Mouse (Mus musculus) kidney, embryonic 14.5 days (tissue): ENCODE measurements around the gene She. TPM values are rescaled to one million over a fixed set of nuclear protein-coding genes. Genes with fewer than 3 reads are reported as not detected.
A peak's percentile ranks its signal among the peaks of the same experiment; 100 is the strongest.

Experiments
- ATAC-seq: fragments of 200-750 bp; cut with Nextera tagmentation; 2 replicates; pipeline ENCODE4 v1.8.0; 2017; ENCODE audit warnings: moderate number of reproducible peaks, mild to moderate bottlenecking, moderate TSS enrichment, moderate library complexity; ENCODE audit not compliant: low FRiP score, low TSS enrichment
- H3K27ac ChIP-seq: fragments of 300-500 bp; sonication (generic); 2 replicates; pipeline ENCODE4 v1.5.1; 2014; ENCODE audit warnings: low read depth, mild to moderate bottlenecking, low read length, moderate library complexity, mixed read lengths
- H3K27me3 ChIP-seq: fragments of 300-500 bp; sonication (generic); 2 replicates; pipeline ENCODE4 v1.6.1; 2014; ENCODE audit warnings: mild to moderate bottlenecking, low read length; ENCODE audit not compliant: control insufficient read depth, insufficient read depth
- H3K36me3 ChIP-seq: fragments of 300-500 bp; sonication (generic); 2 replicates; pipeline ENCODE4 v1.6.1; 2014; ENCODE audit warnings: low read length, mixed read lengths; ENCODE audit not compliant: control insufficient read depth, insufficient read depth
- H3K4me1 ChIP-seq: fragments of 300-500 bp; sonication (generic); 2 replicates; pipeline ENCODE4 v1.6.1; 2014; ENCODE audit warnings: low read length, mixed read lengths; ENCODE audit not compliant: control insufficient read depth, insufficient read depth
- H3K4me2 ChIP-seq: fragments of 300-500 bp; sonication (generic); replicated peaks from 2 replicates; pipeline ENCODE4 v1.6.1; 2014; ENCODE audit warnings: low read depth, mild to moderate bottlenecking, low read length
- H3K4me3 ChIP-seq: fragments of 300-500 bp; sonication (generic); 2 replicates; pipeline ENCODE4 v1.5.1; 2014; ENCODE audit warnings: mild to moderate bottlenecking, low read length
- H3K9ac ChIP-seq: fragments of 300-500 bp; sonication (generic); 2 replicates; pipeline ENCODE4 v1.6.1; 2014; ENCODE audit warnings: low read depth, mild to moderate bottlenecking, low read length, moderate library complexity
- H3K9me3 ChIP-seq: fragments of 300-500 bp; sonication (generic); 2 replicates; pipeline ENCODE4 v1.6.1; 2016; ENCODE audit warnings: low read length; ENCODE audit not compliant: control insufficient read depth
- WGBS: fragments of 180-500 bp; shearing (Covaris S2); extraction: QIAGEN DNeasy Blood & Tissue Kit; methylation state at CpG from one replicate; pipeline ENCODE4 v1.1.7; 2014; 5-methylcytosine and 5-hydroxymethylcytosine counted together
- polyA plus RNA-seq: library from polyadenylated mRNA; unstranded; fragments of >200 nt; fragmentation: Nextera tagmentation; extraction: Ambion mirVana; gene quantifications from 2 replicates; pipeline ENCODE4 v1.2.1, GENCODE M21; 2014

Gene She
- polyA plus RNA-seq, 1 experiment from 2014 or later, result 8.2 TPM

DNA sequence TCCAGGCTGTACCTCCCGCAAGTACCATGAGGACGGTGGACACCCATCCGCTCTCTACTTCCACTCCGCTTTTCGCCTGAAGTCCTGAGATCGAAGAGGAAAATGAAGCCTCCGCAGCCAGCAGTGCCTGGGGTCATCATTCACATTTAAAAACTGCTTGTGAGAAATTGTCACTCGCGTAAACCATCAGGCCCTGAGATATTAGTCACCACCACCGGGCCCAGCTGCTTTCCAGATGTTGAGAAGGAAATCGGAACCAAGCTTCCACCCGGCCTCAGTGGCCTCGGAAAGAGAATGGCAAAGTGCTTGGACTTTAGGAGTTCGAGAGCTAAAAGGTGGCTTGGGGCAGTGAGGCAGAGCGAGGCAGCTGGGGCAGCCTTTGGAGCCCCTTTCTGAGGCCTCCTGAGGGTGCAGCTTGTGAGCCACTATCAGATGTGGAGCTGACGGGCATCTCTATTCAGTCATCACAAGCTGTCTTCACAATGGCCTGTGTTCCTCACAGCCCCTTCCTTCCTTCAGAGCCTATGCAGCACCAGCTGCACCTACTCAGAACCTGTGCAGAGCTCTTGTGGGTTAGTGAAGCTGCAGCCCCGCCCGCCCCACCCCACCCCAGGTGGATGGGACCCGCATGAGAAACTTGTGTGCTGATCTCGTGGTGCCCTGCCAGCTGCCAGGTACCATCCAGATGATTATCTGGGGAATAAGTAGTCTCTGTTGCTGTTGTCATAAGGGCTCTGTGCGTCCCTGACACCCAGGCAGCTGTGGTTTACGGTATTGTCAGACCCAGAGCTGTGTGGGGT lies 39.5 kb downstream of the She start:
- no peaks in the 10 kb centered on the region; the same call in 1 of the 2 replicates for H3K9me3 ChIP-seq
- 67% methylated on average over 22 of the region's 22 CpGs for WGBS
- H3K4me2 ChIP-seq, result no peak overlapping the region
- peaks cover 10% of the 10 kb centered on the region; the same call in 1 of the 2 replicates for H3K4me1 ChIP-seq
- no peaks in the 10 kb centered on the region for H3K27me3 ChIP-seq
- no peaks in the 10 kb centered on the region for H3K36me3 ChIP-seq
- ATAC-seq, result no peak
- no peak overlapping the region for H3K9ac ChIP-seq
- no peak overlapping the region for H3K27ac ChIP-seq
- H3K4me3 ChIP-seq, result no peak overlapping the region

DNA sequence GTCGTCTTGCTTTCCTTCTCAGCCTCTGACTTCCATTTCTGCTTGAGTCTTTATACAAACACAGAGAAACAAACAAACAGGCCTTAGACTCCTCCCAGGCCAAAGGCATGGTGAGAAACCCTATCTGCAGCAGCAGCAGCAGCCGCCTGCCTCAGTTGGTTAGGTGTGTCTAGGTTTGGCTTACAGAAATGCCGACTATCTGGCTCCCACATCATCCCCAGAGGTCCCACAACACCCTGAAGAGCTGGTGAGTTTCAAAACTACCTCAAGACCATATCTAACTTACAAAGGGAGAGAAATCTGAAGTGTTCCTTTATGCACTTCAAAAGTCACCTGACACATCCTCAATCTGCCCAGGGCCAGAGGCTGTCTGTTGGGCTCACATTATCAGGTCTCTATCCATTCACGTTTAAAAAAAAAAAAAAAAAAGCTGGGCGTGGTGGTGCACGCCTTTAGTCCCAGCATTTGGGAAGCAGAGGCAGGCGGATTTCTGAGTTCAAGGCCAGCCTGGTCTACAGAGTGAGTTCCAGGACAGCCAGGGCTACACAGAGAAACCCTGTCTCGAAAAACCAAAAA lies 40.3 kb downstream of the She start:
- H3K36me3 ChIP-seq, result no peaks in the 10 kb centered on the region
- no peak for ATAC-seq
- H3K9ac ChIP-seq, result no peak overlapping the region
- no peak overlapping the region for H3K27ac ChIP-seq
- H3K9me3 ChIP-seq, result no peaks in the 10 kb centered on the region; the same call in 1 of the 2 replicates
- peaks cover 10% of the 10 kb centered on the region; the same call in 1 of the 2 replicates for H3K4me1 ChIP-seq
- WGBS, result 76% methylated on average over 8 of the region's 8 CpGs
- no peak overlapping the region for H3K4me2 ChIP-seq
- no peak overlapping the region for H3K4me3 ChIP-seq
- no peaks in the 10 kb centered on the region for H3K27me3 ChIP-seq

DNA sequence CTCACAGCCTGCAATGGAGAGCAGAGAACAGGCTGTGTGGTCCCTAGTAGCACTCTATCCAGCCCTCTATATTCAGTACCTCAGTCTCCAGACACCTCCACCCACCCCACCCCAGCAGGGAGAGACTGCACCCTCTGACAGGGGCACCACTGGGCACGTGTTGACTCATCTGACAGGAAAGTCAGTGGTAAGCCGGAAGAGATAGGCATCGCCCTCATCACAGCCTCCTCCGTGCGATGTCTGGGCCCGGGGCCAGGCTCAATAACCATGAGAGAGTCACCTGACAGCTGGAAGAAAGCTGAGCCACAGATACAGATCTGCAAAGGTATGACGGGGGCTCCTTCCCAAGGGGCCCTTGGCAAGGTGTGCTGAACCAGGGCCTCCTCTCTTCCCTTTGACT lies 41.0 kb downstream of the She start:
- 64% methylated on average over 7 of the region's 7 CpGs for WGBS

DNA sequence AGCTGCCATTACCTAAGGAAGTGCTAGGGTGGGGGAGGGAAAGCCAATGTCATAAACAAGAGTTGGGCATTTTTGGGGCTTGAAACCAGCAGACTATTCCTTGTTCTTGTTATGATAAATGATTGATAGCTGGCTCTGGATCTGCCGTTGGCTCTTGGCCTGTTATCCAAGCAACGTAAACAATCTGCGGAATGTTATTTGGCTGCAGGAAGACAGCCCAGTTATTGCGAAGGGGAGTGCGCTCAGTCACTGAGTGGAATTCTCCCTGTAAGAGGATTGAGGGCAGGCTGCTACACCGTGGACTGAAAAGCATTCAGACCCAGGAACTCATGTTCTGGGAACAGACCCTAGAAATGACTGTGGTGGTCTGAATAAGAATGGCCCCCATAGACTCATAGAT lies 41.5 kb downstream of the She start:
- WGBS, result 70% methylated on average over 6 of the region's 6 CpGs
- H3K27ac ChIP-seq, result no peak overlapping the region
- peaks cover 10% of the 10 kb centered on the region; the same call in 1 of the 2 replicates for H3K4me1 ChIP-seq
- ATAC-seq, result no peak
- H3K9me3 ChIP-seq, result no peaks in the 10 kb centered on the region; the same call in 1 of the 2 replicates
- H3K36me3 ChIP-seq, result no peaks in the 10 kb centered on the region
- H3K27me3 ChIP-seq, result no peaks in the 10 kb centered on the region
- no peak overlapping the region for H3K4me2 ChIP-seq
- H3K9ac ChIP-seq, result no peak overlapping the region
- no peak overlapping the region for H3K4me3 ChIP-seq

More for the DNA sequence above, 41.0 kb downstream of the She start:
- H3K27ac ChIP-seq, result no peak overlapping the region
- H3K4me2 ChIP-seq, result no peak overlapping the region
- no peaks in the 10 kb centered on the region for H3K36me3 ChIP-seq
- H3K4me1 ChIP-seq, result peaks cover 10% of the 10 kb centered on the region; the same call in 1 of the 2 replicates
- peak; percentile 24; the same call in 1 of the 2 replicates for ATAC-seq
- no peak overlapping the region for H3K9ac ChIP-seq
- no peak overlapping the region for H3K4me3 ChIP-seq
- no peaks in the 10 kb centered on the region for H3K27me3 ChIP-seq
- no peaks in the 10 kb centered on the region; the same call in 1 of the 2 replicates for H3K9me3 ChIP-seq

DNA sequence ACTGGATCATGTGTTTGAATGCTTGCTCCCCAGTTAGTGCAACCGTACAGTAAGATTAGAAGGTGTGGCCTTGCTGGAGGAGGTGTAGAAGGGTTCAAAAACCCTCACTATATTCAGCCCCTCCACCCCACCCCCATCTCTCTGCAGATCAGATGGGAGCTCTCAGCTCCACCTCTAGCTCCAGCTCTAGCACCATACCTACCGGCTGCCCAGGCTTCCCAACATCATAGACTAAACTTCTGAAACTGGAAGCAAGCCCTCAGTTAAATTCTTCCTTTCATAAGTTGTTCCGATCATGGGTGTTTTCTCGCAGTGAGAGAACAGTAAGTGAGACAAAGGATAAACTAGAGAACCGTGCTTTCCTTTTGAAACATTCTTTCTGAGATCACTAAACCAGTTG lies 42.9 kb downstream of the She start:
- ATAC-seq, result no peak
- no peak overlapping the region for H3K4me2 ChIP-seq
- no peaks in the 10 kb centered on the region; the same call in 1 of the 2 replicates for H3K9me3 ChIP-seq
- H3K27me3 ChIP-seq, result no peaks in the 10 kb centered on the region
- H3K27ac ChIP-seq, result no peak overlapping the region
- no peaks in the 10 kb centered on the region for H3K36me3 ChIP-seq
- WGBS, result 91% methylated on average over 5 of the region's 5 CpGs
- no peak overlapping the region for H3K9ac ChIP-seq
- no peak overlapping the region for H3K4me3 ChIP-seq
- H3K4me1 ChIP-seq, result 0 out of 2 replicates have a peak, but pooled peaks cover 3% of the 10 kb centered on the region

DNA sequence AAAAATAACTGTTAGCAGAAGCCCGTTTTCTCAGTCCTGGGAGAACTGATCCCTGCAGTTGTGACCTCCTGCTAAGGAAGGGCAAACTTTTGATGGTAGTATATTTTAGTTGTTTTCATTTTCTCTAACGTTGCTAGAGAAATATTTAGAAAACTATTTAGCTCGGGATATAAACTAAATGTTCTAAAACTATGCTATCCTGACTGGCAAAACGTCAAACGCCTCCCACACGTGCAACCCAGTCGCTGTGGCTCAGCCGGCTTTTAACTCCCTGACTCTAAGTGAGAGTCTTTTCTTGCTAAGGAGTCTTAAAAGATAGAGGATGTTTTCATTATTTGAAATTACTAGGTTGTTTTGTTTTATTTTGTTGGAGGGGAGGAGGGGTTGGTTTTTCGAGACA lies 43.9 kb downstream of the She start:
- Histone ChIP-seq H3K4me2 (no peak overlapping the region), H3K9ac (no peak overlapping the region), H3K27ac (no peak overlapping the region), H3K36me3 (no peaks in the 10 kb centered on the region), H3K4me3 (no peak overlapping the region), H3K4me1 (0 out of 2 replicates have a peak, but pooled peaks cover 3% of the 10 kb centered on the region), H3K9me3 (no peaks in the 10 kb centered on the region; the same call in 1 of the 2 replicates), H3K27me3 (no peaks in the 10 kb centered on the region)
- no peak for ATAC-seq
- 53% methylated on average over 9 of the region's 9 CpGs for WGBS

DNA sequence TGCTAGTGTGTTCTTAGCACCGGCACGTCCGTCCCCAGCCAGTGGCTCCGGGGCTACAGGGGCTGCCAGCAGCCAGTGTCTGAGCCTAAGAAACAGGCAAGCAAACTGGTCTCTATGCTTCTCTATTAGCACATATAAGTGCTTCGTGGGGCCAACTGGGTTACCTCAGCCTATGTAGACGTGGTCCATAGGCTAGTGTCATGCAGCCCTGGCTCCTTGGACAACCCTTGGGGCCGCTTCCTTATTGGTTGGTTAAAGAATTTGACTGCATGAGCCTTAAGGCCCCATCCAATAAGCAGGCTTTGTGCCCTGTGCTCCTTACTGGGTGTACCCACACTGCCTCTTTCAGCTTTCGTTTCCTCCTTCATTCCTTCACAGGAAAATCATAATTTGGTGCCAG lies 44.6 kb downstream of the She start:
- H3K9me3 ChIP-seq, result no peaks in the 10 kb centered on the region; the same call in 1 of the 2 replicates
- H3K27me3 ChIP-seq, result no peaks in the 10 kb centered on the region
- H3K4me3 ChIP-seq, result no peak overlapping the region
- no peak overlapping the region for H3K4me2 ChIP-seq
- H3K27ac ChIP-seq, result no peak overlapping the region
- 0 out of 2 replicates have a peak, but pooled peaks cover 3% of the 10 kb centered on the region for H3K4me1 ChIP-seq
- H3K9ac ChIP-seq, result no peak overlapping the region
- ATAC-seq, result no peak
- WGBS, result 79% methylated on average over 8 of the region's 8 CpGs
- no peaks in the 10 kb centered on the region for H3K36me3 ChIP-seq

DNA sequence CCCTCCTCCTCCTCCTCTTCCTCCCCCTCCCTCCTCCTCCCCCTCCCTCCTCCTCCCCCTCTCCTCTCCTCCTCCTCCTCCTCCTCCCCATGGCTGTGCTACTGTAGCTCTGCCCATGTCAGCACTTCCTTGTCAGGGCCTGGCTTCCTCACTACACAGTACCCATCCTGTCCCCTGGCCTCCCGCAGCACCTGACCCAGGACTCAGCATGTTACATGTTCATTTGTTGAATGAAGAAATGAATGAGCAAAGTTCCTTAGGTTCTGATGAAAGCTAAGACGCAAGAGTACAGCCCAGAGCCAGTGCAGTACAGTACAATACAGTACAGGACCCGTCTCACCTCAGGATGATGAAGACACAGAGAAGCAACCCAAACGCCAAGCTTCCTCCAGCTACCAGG lies 45.3 kb downstream of the She start:
- H3K36me3 ChIP-seq, result no peaks in the 10 kb centered on the region
- no peak for ATAC-seq
- no peaks in the 10 kb centered on the region; the same call in 1 of the 2 replicates for H3K9me3 ChIP-seq
- H3K4me2 ChIP-seq, result no peak overlapping the region
- H3K27ac ChIP-seq, result no peak overlapping the region
- WGBS, result 78% methylated on average over 4 of the region's 4 CpGs
- 0 out of 2 replicates have a peak, but pooled peaks cover 3% of the 10 kb centered on the region for H3K4me1 ChIP-seq
- no peaks in the 10 kb centered on the region for H3K27me3 ChIP-seq
- no peak overlapping the region for H3K4me3 ChIP-seq
- no peak overlapping the region for H3K9ac ChIP-seq

DNA sequence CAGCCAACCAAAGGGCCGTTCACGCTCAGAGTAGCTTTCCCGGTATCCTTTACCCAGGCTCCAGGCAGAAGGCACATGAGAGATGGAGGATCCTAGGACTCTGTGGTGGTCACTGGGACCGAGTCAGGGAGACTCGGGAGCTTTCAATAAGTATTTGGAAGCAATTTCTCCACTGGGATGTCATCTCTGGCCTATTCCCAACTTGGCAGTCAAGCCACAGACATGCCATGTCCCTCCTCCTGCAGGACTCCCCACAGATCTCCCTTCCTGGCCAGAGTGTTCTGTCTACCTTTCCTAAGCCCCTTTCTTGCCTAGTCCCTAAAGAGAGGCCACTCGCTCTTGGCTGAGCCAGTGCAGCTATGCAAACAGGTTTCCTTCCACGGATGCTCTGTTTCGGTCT lies 46.0 kb downstream of the She start:
- WGBS, result 83% methylated on average over 8 of the region's 8 CpGs

More for the DNA sequence above, 46.0 kb downstream of the She start:
- Histone ChIP-seq H3K9ac (no peak overlapping the region), H3K4me1 (0 out of 2 replicates have a peak, but pooled peaks cover 3% of the 10 kb centered on the region), H3K27me3 (no peaks in the 10 kb centered on the region), H3K4me2 (no peak overlapping the region), H3K9me3 (no peaks in the 10 kb centered on the region; the same call in 1 of the 2 replicates), H3K27ac (no peak overlapping the region), H3K4me3 (no peak overlapping the region), H3K36me3 (no peaks in the 10 kb centered on the region)
- ATAC-seq, result no peak
